Mouse (Mus musculus): ENCODE measurements at regions not wholly inside any gene's neighbourhood (a gene's known extent, or its start where the extent isn't known, plus 50 kb on each side); places are given as distances from the start of the nearest gene placed in this dataset.

GRCm38 (mm10) chr15:36347333-36347845, 660.2 kb downstream of the Zfp706 start:
- peak; percentile 28 to 50 for DNase-seq

DNA sequence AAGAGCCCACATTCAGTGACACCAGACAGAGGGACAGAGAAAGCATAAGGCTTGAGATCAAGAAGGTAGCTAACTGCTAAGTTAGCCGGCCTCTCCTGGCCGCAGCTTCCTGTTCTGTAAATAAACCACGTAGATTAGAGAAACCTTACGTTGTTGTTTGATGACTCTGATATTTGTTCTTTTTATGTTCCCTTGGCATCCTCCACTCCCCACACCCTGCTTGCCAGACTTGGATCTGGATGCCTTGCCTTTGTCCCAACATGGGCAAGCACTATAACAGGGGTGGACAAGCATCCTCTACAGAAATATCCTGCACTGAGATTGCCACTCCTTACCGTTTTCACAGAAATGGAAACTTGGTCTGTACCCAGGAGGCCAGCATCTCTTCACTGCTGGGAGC, 661.4 kb downstream of the Zfp706 start:
- DNase-seq: no peak

DNA sequence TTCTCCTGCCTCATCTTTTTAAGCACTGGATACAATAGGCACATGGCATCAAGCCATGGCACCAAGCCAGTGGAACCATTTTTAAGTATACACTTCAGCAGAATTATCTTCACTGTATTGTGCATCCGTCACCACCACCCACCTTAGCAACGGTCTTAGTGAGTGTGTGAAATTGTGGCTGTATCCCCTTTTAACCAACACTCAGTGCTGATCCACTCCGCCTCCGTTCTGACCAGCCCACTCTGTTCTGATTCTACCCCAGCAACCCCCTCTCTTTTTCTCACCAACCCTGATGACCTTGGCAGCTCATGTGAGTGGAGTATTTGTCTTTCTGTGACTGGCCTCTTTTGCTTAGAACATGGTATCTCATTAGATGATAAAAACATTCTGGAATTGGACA, 662.2 kb downstream of the Zfp706 start:
- no peak for DNase-seq

DNA sequence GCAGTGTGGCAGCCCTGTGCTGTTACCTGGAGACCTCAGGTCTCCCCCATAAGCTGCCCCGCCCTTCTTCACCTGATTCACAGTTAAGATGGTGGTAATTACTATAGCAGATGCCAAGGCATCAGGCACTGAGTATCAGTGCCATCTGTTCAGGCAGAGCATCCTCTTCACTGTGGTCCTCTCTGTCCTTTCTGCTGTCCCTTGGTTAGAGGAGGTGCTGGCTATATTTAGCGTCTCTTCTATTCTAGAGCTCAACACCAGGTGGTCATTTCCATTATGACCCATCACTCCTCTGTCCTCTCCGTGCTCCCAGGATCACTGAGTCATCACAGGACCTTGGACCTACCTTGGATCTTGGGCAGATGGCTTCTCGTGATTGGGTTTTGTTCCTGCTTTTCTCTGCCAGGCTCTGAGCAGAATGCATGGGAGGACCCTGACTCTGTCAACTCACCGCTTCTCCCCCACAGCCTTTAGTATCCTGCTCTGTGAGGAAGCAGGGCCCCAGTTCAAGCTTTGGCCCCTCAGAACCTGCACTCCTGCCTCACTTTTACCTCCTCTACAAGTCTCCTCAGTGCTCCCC, 667.5 kb downstream of the Zfp706 start:
- DNase-seq: no peak

GRCm38 (mm10) chr15:36338766-36339165, 668.8 kb downstream of the Zfp706 start:
- DNase-seq: no peak

DNA sequence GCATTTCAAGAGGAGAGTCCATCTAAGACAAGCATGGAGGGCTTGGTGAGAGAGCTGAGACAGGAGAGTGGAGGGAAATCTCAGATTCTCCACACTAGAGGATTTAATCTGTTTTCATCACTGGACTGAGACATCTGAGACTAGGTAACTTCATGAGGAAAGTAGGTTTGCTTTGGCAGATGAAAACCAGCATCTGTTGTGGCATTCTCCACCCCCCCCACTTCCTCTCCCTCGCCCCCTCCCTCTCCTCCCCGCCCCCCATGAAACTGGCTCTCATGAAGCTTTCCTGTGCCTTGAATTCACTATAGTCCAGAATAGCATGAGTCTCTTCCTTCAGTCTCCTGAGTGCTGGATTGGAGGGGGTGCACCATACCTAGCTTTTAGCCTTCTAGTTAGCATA, 670.7 kb downstream of the Zfp706 start:
- no peak for DNase-seq

DNA sequence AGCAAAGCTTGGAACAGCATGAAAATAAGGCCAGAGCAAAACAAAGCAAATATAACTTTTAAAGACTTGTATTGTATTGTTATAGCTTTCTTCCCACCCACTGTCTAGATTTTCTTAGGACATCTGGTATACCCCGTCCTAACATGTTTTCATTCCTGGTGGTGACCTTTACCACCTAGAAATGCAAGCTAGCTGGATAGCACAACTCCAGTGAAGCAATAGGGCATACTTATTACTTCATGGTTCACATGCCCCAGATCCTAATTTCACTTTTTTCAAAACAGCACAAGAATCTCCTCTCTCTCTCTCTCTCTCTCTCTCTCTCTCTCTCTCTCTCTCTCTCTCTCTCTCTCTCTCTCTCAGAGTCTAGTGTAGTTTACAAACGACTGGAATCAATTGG, 672.5 kb downstream of the Zfp706 start:
- no peak for DNase-seq

- DNase-seq: no peak
Observed at GRCm38 (mm10) chr15:36334436-36335113, 673.0 kb downstream of the Zfp706 start.

- no peak for DNase-seq
Observed at GRCm38 (mm10) chr15:36333857-36334256, 673.7 kb downstream of the Zfp706 start.

DNA sequence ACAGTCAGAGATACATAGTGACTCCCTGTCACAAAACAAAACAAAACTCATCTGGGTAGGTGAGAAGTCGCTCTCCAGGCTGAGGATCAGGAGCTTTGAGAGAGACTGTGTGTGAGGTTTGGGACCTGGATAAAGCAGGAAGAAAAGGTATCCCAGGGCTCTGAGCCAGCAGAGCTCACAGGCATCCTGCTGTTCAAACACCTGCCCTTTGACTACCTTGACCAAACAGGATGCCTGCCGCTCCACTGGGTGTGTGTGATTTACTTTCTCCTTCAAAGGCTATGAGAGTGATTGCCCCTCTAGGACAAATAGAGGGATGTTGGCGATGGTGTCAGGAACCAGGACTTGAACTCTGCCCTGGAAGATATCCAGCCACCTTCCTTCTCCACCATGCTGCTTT, 674.3 kb downstream of the Zfp706 start:
- DNase-seq: no peak
